Mouse (Mus musculus): Measurements from ENCODE around the gene Sirt2. TPM values are rescaled to one million over a fixed set of nuclear protein-coding genes. Genes with fewer than 3 reads are reported as not detected.

Sirt2 gene
- polyA plus RNA-seq, 1 experiment from 2014 or later = 80.6 TPM

DNA sequence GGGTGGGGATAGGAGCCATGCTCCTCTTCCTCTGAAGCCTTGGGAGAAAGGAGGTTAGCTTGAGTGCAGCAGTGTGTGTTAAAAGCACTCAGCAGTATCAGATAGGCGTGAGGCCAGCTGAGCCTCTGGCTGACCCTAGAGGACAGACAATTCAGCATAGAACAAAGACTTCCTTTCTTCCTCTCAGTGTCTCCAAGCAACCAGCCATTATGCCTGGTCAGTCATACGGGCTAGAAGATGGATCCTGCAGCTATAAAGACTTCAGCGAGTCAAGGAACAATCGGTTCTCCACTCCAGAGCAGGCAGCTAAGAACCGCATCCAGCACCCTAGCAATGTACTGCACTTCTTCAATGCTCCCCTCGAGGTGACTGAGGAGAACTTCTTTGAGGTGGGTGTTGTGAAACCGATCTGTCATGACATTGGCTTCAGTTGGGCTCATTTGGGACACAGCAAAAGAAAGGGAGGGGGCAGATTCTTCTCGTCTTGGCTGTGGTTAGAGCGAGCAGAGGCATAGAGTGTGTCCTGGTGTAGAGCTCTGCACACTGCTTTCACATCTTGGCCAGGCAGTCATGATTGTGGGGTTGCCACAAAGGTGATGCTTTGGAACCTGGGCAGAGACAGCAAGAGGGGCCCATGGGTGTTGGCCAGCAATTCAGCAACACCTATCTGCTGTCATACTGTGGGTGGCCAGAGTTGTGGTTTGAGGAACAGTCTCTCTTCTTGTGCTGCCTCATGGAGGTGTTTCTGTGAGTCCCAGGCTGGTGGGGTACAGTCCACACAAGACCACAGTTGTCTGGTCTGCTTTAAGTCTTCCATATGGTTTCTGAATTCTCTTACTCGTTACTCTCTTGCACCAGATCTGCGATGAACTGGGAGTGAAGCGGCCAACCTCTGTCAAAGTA lies 54.1 kb downstream of the Sirt2 start:
- peak; percentile 38; the same call in 1 of the 2 replicates for ATAC-seq (ENCODE audit: low FRiP score, low read depth)
- Histone ChIP-seq H3K9me3 (no peaks in the 10 kb centered on the region), H3K9ac (replicated peaks) (no peak overlapping the region), H3K4me3 (no peak overlapping the region), H3K27ac (replicated peaks) (peak overlapping the region; percentile 69), H3K36me3 (peaks cover 72% of the 10 kb centered on the region), H3K4me2 (replicated peaks) (no peak overlapping the region), H3K27me3 (no peaks in the 10 kb centered on the region), H3K4me1 (peaks cover 56% of the 10 kb centered on the region)
- WGBS = 44% methylated on average over 12 of the region's 12 CpGs

DNA sequence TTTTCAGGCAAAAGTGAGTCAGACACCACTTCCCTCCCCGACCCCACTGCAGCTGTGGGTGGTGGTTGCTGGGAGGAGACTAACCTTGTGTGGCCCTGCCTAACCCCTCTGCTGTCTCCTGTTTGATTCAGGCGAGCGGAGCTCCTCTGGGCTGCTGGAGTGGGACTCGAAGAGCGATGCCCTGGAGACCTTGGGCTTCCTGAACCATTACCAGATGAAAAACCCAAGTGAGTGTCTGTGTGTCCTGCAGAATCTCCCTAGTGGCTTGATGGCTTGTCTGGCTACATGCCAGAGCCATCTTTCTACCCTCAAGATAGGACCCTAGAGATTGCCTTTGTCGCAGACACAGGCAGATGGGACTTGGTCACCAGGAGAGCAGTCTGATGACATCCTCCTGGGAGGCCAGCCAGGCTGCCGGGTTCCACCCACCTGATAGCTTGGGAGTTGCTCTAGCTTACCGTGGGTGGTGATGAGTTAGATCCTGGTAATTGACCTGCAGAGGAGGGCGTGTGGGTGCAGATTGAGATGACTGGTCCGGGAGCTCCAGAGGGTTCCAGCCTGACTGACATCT lies 54.8 kb downstream of the Sirt2 start:
- H3K9me3 ChIP-seq = no peaks in the 10 kb centered on the region
- WGBS = 80% methylated on average over 10 of the region's 10 CpGs
- H3K27ac ChIP-seq (replicated peaks) = peak overlapping the region; percentile 69; the same call in 1 of the 2 replicates
- H3K4me3 ChIP-seq = no peak overlapping the region
- no peak overlapping the region for H3K4me2 ChIP-seq (replicated peaks)
- no peak for ATAC-seq (ENCODE audit: low FRiP score, low read depth)
- H3K36me3 ChIP-seq = peaks cover 64% of the 10 kb centered on the region
- H3K27me3 ChIP-seq = no peaks in the 10 kb centered on the region
- peaks cover 56% of the 10 kb centered on the region for H3K4me1 ChIP-seq
- no peak overlapping the region for H3K9ac ChIP-seq (replicated peaks)

DNA sequence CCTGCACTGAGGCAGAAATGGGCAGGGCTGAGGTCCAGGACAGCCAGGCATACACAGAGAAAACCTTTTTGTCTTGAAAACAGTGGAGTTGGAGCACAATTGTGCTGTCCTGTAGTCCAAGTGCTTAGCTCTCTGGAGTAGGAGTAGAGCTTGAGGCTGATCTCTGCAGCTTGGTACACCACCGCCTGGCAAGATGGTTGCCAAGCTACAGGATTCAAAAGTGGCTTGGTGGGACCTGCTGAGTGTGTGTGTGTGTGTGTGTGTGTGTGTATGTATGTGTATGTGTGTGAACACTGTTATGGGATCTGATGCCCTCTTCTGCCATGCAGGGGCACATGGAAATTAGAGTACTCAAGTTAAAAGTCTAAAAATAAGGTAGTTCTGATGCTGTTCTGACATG lies 56.0 kb downstream of the Sirt2 start:
- peaks cover 45% of the 10 kb centered on the region for H3K4me1 ChIP-seq
- no peak overlapping the region for H3K9ac ChIP-seq (replicated peaks)
- no peak overlapping the region for H3K4me2 ChIP-seq (replicated peaks)
- no peaks in the 10 kb centered on the region for H3K27me3 ChIP-seq
- no peaks in the 10 kb centered on the region for H3K9me3 ChIP-seq
- peak overlapping the region; percentile 39; the same call in 1 of the 2 replicates for H3K27ac ChIP-seq (replicated peaks)
- peaks cover 52% of the 10 kb centered on the region for H3K36me3 ChIP-seq
- H3K4me3 ChIP-seq = no peak overlapping the region
- no peak for ATAC-seq (ENCODE audit: low FRiP score, low read depth)
- 86% methylated on average over 1 of the region's 1 CpGs for WGBS

DNA sequence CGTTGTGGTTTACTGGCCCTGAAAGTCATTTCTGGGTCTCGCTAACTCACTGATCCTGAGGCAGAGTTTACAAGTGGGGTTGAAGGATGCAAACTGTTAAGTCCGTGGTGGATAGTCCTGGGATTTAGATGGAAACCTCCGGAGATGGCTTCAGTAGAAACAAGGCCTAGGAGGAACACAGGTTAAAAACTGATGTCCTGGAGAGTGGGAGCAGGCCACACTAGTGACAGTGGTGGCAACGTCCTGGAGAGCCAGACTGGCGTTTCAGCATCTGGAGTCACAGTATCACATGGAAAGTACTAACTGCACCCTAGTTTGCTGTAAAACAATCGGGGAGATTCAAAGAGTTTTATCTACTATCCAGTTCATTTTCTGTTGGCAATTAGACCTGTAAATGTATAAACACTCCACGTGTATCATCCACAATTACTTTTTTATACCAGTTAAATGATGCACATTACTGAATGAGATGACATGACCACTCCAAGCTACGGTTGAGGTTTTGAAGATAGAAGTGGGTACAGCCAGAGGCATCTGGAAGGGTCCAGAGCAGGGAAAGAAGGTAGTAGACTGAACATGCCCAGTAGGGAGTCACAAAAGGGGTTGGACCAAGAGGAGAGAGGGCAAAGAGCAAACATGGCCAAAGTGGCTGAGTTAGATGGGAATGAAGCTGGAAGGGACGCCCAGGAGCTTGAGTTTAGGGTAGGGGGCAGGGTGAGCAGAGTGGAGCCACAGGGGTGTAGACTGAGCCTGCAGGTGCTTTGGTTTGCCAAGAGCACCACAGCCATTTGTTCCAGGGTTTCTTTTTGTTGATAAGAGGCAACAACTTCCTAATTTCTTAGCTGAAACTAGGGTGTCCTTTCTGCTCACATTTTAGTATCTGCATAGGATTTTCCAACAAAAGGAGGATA lies 56.7 kb downstream of the Sirt2 start:
- Histone ChIP-seq H3K36me3 (peaks cover 45% of the 10 kb centered on the region), H3K27ac (replicated peaks) (peak overlapping the region; percentile 39; the same call in 1 of the 2 replicates), H3K9ac (replicated peaks) (no peak overlapping the region), H3K4me3 (no peak overlapping the region), H3K27me3 (no peaks in the 10 kb centered on the region), H3K4me2 (replicated peaks) (no peak overlapping the region), H3K9me3 (no peaks in the 10 kb centered on the region), H3K4me1 (peaks cover 38% of the 10 kb centered on the region)
- no peak for ATAC-seq (ENCODE audit: low FRiP score, low read depth)
- 60% methylated on average over 10 of the region's 10 CpGs for WGBS

DNA sequence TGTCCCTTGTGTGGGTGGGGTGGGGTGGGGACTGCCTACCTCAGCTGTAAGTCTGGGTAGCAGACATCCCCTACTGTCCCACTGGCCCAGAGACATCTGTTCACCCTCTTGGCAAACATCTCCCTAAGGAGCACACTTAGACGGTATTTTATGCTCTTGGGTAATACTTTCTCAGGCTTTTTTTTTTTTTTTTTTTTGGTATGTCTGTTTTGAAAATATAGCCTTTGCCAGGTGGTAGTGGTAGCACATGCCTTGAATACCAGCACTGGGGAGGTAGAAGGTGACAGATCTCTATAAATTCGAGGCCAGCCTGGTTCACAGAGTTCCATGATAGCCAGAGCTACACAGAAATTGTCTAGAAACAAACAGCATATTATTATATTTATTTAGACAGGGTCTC lies 57.4 kb downstream of the Sirt2 start:
- Histone ChIP-seq H3K4me1 (peaks cover 31% of the 10 kb centered on the region), H3K4me3 (no peak overlapping the region), H3K27me3 (no peaks in the 10 kb centered on the region), H3K4me2 (replicated peaks) (no peak overlapping the region), H3K9ac (replicated peaks) (no peak overlapping the region), H3K9me3 (no peaks in the 10 kb centered on the region), H3K36me3 (peaks cover 38% of the 10 kb centered on the region), H3K27ac (replicated peaks) (peak overlapping the region; percentile 83; the same call in 1 of the 2 replicates)
- whole genome bisulfite sequencing = 62% methylated on average over 2 of the region's 2 CpGs
- ATAC-seq (ENCODE audit: low FRiP score, low read depth) = no peak

DNA sequence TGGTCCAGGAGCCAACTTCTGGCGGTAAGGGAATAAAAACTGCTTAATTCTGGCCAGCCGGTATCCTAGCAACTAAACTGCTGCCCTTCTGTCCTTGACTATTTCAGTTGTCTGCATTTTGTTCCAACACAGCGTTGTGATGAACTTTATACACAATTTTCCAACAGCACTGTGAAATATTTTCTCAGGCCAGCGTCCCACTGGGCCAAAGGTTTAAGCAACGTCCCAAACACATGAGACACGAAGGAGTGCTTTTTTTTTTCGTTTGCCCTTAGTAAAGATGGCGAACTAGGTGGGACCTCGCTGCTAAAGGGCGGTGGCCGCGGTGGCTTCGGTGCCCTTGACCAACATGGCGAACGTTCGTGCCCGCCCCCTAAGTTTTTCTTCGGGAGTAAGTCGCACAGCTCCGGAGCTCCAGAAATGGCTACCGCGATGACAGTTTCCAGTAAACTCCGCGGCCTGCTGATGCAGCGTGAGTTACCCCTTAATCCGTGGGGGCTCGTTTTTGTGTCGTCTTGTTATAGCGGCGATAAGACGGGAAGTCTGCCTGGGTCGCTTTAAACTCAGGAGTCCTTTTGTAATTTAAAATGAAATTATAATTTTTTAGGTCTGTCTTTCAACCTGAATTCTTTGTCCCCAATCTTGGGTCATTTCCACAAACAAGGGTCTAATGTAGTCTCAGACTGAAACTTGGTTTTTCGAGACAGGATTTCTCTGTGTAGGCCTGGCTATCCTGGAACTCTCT lies 58.6 kb downstream of the Sirt2 start, which contains the start of gene Ech1:
TSS of gene Ech1 (plus strand) at position 277 of the 745 bp plus-strand sequence.
- peak within 1 kb of the TSS; percentile 53 for H3K9ac ChIP-seq (replicated peaks)
- 3% methylated on average over 33 of the region's 33 CpGs for WGBS
- no peaks in the 10 kb centered on the region for H3K27me3 ChIP-seq
- H3K4me1 ChIP-seq = peaks cover 22% of the 10 kb centered on the region
- H3K9me3 ChIP-seq = no peaks in the 10 kb centered on the region
- H3K36me3 ChIP-seq = peaks cover 35% of the 10 kb centered on the region
- peak within 1 kb of the TSS; percentile 57 for H3K4me2 ChIP-seq (replicated peaks)
- peak within 1 kb of the TSS; percentile 52 for H3K4me3 ChIP-seq
- peak within 1 kb of the TSS; percentile 83 for H3K27ac ChIP-seq (replicated peaks)
- ATAC-seq (ENCODE audit: low FRiP score, low read depth) = peak; percentile 83

DNA sequence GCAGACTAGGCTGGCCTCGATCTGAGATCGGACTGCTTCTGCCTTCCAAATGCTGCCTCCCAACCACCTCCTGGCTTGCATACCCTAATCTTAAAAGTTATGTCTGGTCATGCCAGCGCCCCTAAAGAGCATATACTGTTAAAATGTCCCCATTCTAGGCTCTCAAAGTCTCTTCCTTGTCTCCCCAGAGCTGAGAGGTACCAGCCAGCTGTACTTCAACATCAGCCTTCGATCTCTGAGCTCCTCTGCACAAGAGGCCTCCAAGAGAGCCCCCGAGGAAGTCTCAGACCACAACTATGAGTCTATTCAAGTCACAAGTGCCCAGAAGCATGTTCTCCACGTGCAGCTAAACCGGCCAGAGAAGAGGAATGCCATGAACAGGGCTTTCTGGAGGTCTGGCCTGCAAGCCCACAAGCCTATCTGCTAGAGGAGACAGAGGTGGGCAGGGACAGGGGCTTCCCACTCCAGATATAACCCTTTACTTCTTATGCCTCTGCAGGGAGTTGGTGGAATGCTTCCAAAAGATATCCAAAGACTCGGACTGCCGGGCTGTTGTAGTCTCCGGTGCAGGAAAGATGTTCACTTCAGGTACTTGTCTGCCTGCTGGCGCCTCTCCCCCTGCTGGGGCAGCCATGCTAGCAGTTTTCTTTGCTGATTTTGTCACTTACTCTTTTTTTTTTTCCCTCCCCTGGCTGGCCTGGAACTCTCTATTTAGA lies 59.3 kb downstream of the Sirt2 start:
- ATAC-seq (ENCODE audit: low FRiP score, low read depth) = no peak

DNA sequence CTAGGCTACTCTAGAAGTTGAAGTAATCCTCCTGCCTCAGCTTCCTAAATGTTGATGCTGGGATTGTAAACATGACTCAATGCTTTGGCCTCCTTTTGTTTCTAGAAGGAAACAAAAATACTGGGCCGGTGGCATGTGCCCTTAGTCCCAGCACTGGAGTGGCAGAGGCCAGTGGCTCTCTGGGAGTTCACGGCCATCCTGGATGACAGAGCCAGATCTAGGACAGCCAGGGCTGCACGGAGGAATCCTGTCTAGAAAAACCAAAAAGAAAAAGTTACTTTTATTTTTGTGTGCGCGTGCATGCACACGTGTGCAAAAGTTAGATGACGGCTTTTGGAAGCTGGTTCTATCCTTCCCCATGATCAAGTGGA lies 59.9 kb downstream of the Sirt2 start:
- no peaks in the 10 kb centered on the region for H3K27me3 ChIP-seq
- no peak overlapping the region for H3K27ac ChIP-seq (replicated peaks)
- H3K36me3 ChIP-seq = peaks cover 27% of the 10 kb centered on the region
- no peak overlapping the region for H3K4me2 ChIP-seq (replicated peaks)
- no peaks in the 10 kb centered on the region for H3K9me3 ChIP-seq
- H3K4me1 ChIP-seq = peaks cover 14% of the 10 kb centered on the region
- no peak for ATAC-seq (ENCODE audit: low FRiP score, low read depth)
- 96% methylated on average over 7 of the region's 7 CpGs for WGBS
- no peak overlapping the region for H3K4me3 ChIP-seq
- 0 out of 2 replicates have a peak overlapping the region, but pooled peaks have one; percentile 3 for H3K9ac ChIP-seq (replicated peaks)

More for the DNA sequence above, 59.3 kb downstream of the Sirt2 start:
- Histone ChIP-seq H3K9ac (replicated peaks) (peak overlapping the region; percentile 53), H3K4me2 (replicated peaks) (peak overlapping the region; percentile 57), H3K4me3 (peak overlapping the region; percentile 52), H3K4me1 (peaks cover 15% of the 10 kb centered on the region), H3K9me3 (no peaks in the 10 kb centered on the region), H3K27ac (replicated peaks) (peak overlapping the region; percentile 83; the same call in 1 of the 2 replicates), H3K27me3 (no peaks in the 10 kb centered on the region), H3K36me3 (peaks cover 31% of the 10 kb centered on the region)
- WGBS = 71% methylated on average over 11 of the region's 11 CpGs

DNA sequence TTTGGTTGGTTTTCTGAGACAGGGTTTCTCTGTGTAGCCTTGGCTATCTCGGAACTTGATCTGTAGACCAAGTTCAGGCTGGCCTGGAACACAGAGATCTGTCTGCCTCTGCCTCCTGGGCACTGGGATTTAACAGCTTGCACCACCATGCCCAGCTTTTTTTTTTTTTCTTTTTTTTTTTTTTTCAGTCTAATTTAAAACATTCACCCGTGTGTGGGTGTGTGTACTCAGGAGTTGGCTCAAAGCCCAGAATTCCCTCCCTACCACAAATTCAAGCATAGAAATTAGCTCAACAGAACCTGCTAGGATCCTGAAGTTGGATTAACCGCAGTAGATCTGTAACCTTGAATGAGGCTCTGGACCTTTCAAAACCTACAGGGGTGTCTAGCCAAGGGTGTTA lies 60.8 kb downstream of the Sirt2 start:
- Histone ChIP-seq H3K36me3 (peaks cover 26% of the 10 kb centered on the region), H3K9ac (replicated peaks) (no peak overlapping the region), H3K9me3 (no peaks in the 10 kb centered on the region), H3K4me3 (no peak overlapping the region), H3K27ac (replicated peaks) (no peak overlapping the region), H3K4me2 (replicated peaks) (no peak overlapping the region), H3K27me3 (no peaks in the 10 kb centered on the region), H3K4me1 (peaks cover 14% of the 10 kb centered on the region)
- WGBS = 72% methylated on average over 3 of the region's 3 CpGs
- ATAC-seq (ENCODE audit: low FRiP score, low read depth) = no peak

DNA sequence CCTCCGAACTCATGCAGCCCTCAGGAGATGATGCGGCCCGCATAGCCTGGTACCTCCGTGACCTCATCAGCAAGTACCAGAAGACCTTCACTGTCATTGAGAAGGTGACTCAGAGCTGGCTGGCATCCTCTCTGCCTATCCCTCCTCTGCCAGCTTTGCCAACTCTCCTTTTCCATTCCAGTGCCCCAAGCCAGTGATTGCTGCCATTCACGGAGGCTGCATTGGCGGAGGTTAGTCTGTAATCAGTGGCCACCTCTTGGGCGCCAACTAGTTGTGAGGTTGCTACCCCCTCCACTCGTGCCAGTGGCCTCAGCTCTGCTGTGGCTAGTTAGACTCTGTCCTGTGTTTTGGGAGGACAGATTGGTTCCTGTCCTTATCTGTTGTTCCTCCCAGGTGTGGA lies 63.3 kb downstream of the Sirt2 start:
- no peak for ATAC-seq (ENCODE audit: low FRiP score, low read depth)
- H3K9me3 ChIP-seq = no peaks in the 10 kb centered on the region
- no peak overlapping the region for H3K4me3 ChIP-seq

More for the DNA sequence above, 63.3 kb downstream of the Sirt2 start:
- Histone ChIP-seq H3K4me1 (peaks cover 11% of the 10 kb centered on the region), H3K27ac (replicated peaks) (no peak overlapping the region), H3K36me3 (peaks cover 20% of the 10 kb centered on the region), H3K4me2 (replicated peaks) (no peak overlapping the region), H3K27me3 (no peaks in the 10 kb centered on the region), H3K9ac (replicated peaks) (no peak overlapping the region)
- 92% methylated on average over 8 of the region's 8 CpGs for WGBS
